Mouse (Mus musculus) olfactory bulb, adult 2 months (tissue): ENCODE data around the gene Kif13a.

Experiments
- CTCF ChIP-seq: fragments of 200-500 bp; IDR thresholded peaks from 2 replicates; pipeline ENCODE4 v1.5.1; 2012; ENCODE audit warnings: low read depth, mild to moderate bottlenecking, low read length, moderate library complexity; ENCODE audit not compliant: insufficient read depth
- POLR2A ChIP-seq: fragments of 200-500 bp; IDR thresholded peaks from 2 replicates; pipeline ENCODE4 v1.6.1; 2012; ENCODE audit warnings: mild to moderate bottlenecking, low read depth, low read length, moderate library complexity; ENCODE audit not compliant: insufficient read depth

DNA sequence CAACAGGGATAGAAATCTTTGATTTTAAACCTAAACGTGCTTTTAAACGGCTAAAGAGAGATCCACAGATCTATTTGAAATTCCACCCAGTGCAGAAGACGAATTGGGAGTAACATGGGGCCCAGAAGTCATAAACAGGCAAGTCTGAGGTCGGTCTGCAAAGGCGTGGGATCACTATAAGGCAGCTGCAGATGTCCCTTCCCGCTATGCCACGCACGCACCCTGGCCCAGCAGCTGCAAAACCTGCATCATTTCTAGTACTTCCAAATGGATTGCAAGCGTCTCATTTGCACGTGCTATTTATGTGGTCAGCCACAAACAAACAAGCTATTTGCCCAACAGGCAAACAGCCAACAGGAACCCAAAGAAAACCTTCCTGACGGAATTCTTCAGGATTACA, 56.9 kb downstream of the Kif13a start:
- TF ChIP-seq POLR2A (no peak), CTCF (no peak)
